Mouse (Mus musculus): ENCODE measurements around the gene Ninl. TPM values are rescaled to one million over a fixed set of nuclear protein-coding genes. Genes with fewer than 3 reads are reported as not detected.
A peak's percentile ranks its signal among the peaks of the same experiment; 100 is the strongest.

The Ninl gene
- 10 to 100 TPM in 1 of 2 experiments, 1 to 10 TPM in 1; 9.3 to 12.4 TPM for total RNA-seq (2021)

DNA sequence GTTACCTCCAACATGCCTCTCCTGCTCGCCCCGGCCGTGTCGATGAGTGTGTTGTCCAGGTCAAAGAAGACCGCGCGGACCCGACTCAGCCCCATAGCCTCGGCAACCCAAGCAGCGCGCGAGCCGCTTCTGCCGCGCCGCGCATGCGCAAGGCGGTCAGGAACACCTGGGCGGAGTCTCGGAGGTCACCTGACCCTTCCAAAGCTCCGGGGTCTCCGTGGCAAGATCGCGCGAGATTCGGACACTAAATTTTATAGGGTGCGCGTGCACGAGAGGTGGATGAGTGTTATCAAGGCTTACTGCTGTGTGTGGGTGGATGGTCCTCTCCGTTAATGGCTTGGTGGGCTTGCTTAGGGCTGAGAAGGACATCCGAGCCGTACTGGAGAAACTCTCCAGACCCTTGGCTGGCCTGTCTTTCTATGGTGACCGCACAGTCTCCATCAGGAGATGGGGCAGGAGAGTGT is at the start of gene Ninl, which contains the start of gene Nanp:
Gene Ninl (minus strand): TSS at position 151 of the 464 bp plus-strand sequence.
Gene Nanp (minus strand): TSS at position 167 of the 464 bp plus-strand sequence.
- intact Hi-C loops (cut with DNase I) = no loop called here
- DNase-seq = peak; percentile 96

DNA sequence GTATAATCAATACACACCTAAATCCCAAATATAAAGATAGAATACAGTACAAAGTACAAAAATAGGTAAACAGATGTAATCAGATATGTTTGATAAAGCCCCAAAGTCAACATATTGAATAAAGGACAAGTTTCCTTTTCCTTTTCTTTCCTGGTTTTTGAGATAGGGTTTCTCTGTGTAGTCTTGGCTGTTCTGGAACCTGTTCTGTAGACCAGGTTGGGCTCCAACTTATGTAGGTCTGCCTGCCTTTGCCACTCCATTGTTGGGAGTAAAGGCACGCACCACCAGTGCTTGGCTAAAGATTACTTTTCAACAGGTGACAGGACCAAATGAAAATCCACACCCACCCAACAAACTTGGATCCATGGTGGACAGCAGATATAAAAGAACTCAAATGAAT is 17.5 kb upstream of the Ninl start:
- intact Hi-C loops (cut with DNase I) = no loop called here
- DNase-seq = no peak

DNA sequence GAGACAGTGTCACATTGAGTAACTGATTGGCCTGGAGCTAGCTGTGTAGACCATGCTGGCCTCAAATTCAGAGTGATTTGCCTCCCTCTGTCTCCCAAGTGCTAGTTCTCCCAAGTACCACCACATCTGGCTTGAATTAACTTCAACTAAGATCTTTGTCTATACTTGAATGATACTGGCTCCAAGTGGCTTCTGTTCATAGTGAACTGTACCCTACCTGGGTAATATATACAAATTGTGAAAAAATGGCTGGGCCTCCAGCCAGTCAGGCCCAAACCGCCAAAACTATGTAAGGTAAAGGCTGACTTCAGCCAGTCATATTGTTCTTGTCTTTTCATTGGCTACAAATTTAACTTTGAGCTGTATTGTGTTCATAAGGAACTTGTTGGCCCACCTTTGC is 1.2 kb upstream of the Ninl start:
- no peak for DNase-seq
- intact Hi-C loops (cut with DNase I) = no loop called here

DNA sequence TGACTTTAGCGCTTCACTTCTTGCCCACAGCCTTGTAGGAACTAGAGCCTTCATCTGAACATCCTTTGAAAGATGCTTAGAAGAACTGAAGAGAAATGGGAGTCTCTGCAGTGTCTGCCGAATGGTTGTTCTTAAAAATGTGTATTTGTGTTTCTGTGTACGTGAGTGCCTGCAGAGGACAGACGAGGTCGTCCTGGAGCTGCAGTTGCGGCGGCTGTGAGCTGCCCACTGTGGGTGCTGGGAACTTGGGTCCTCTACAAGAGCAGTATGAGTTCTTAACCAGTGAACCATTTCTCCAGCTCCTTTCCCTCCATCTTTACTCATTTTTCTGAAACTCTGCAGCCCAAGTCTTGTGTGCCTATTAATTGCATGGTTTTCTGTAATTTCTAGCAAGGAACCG is 544 bp upstream of the Ninl start:
- DNase-seq = no peak

DNA sequence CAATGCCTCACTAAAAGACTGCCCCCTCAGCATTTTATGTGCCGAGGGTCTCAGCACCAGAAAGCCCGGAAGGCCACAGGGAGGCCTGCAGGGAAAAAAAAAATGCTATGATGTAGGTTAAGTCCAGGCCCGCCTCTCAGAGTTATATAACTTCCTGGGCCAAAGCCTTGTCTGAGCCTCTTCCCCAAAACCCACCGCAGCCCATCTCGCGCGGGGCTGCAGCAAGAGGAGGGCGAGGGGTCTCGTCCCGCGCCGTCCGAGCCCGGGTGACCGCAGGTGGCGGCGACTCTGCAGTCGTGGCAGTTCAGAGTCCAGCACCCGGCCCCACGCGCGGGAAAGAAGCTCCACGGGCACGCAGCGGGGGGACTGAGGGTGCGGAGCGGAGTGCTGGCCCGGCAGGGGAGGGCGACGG is 365 bp downstream of the Ninl start:
- no peak for DNase-seq
- intact Hi-C loops (cut with DNase I) = no loop called here

More for the DNA sequence above, 544 bp upstream of the Ninl start:
- intact Hi-C loops (cut with DNase I) = no loop called here

GRCm38 (mm10) chr2:151037876-151038552 is 1.2 kb downstream of the Ninl start:
- intact Hi-C loops (cut with DNase I) = no loop called here
- DNase-seq = no peak

DNA sequence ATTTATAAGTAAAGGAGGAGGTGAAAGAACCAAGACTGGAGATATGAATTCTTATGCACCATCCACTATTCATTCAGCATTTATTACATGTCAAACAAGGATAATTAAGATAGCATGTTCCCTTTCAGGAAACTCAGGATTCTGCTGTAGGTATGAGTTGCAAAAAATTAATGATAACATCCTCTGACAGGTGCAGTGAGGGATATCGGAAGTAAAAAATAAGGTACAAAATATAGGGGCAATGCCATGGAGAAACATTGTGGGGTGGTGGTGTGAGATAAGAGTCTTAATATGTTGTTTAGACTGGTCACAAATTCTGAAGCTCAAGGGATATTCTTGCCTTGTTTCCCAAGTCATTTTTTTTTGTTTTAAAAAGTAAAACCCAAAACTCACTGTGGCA is 1.9 kb downstream of the Ninl start:
- intact Hi-C loops (cut with DNase I) = no loop called here

DNA sequence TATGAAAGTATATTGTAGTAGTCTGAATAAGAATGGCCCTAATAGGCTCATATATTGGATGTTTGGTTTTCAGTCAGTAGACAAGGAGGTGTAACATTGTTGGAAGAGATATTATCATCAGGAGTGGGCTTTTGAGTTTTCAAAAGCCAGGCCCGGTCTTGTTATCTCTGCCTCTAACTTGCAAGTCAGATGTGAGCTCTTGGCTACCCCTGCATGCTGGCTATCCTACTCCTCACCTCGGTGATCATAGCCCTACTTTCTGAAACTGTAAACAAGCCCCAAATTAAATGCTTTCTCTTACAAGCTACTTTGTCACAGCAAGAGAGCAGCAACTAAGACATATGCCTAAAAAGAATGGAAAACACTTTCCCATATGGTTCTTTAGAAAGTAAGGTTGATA is 2.5 kb downstream of the Ninl start:
- DNase-seq = no peak
- intact Hi-C loops (cut with DNase I) = no loop called here

More for the DNA sequence above, 1.9 kb downstream of the Ninl start:
- DNase-seq = no peak

DNA sequence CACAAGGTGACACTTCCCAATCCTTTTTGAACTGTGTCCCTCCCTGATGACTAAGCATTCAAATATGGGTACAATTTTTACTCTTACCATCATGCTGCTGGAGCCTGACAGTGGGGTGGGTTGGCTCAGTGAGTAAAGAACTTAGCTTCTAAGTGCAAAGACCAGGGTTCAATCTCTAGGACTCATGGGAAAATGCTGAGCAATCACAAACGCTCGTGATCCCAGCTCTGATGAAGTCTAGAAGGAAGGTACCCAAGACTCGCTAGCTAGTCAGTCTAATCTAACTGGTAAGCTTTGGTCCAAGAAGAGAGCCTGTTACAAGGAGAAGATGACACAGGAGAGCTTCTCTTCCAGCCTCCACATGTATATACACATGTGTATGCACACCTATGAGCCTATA is 4.7 kb downstream of the Ninl start:
- DNase-seq = no peak
- intact Hi-C loops (cut with DNase I) = no loop called here

- DNase-seq = no peak
- intact Hi-C loops (cut with DNase I) = no loop called here
Observed at GRCm38 (mm10) chr2:151021158-151021557, 18.0 kb downstream of the Ninl start.

DNA sequence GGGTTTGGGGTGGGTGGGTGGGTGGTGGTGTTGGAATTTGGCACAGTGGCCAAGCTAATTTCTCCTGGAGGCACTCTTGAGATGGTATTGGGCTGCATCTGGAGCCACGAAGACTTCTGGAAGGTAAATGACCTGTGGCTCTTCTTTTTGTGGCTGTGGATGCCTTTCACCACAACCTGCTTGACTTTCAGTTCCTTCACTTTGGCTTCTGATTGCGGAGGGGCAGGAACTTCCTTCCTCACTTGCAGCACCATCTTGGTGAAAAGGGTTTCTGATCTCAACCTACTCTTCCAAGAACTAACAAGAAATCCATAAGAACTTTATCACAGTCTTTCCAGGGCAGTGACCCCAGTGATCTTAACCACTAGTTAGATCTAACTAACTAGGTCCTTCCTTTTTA is 23.9 kb downstream of the Ninl start:
- no peak for DNase-seq
- intact Hi-C loops (cut with DNase I) = no loop called here

DNA sequence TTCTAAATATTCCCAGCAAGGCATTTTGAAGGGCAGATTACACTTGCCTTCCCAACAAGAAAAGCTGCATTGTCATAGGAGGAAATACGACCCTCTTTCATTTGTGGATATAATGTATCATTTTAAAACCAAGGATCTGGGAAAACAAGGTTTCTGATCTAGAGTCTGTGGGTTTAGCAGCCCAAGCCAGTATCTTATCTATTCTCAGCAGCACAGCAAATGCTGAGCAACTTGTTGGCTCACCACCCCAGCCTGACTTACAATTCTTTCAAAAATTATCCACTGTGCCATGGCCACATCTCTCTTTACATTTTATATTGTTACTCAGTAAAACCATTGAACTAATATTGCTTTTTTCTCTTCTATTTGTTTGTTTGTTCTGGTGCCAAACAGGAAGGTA is 27.9 kb downstream of the Ninl start:
- DNase-seq = no peak
- intact Hi-C loops (cut with DNase I) = no loop called here

GRCm38 (mm10) chr2:151009515-151010085 is 29.6 kb downstream of the Ninl start:
- no peak for DNase-seq
- intact Hi-C loops (cut with DNase I) = loop anchor here (10.0 kb wide), 1 partner anchor 185 kb away; no protein-coding TSS in a partner anchor

GRCm38 (mm10) chr2:151008939-151009509 is 30.2 kb downstream of the Ninl start:
- intact Hi-C loops (cut with DNase I) = loop anchor here (10.0 kb wide), 1 partner anchor 184 kb away; no protein-coding TSS in a partner anchor

DNA sequence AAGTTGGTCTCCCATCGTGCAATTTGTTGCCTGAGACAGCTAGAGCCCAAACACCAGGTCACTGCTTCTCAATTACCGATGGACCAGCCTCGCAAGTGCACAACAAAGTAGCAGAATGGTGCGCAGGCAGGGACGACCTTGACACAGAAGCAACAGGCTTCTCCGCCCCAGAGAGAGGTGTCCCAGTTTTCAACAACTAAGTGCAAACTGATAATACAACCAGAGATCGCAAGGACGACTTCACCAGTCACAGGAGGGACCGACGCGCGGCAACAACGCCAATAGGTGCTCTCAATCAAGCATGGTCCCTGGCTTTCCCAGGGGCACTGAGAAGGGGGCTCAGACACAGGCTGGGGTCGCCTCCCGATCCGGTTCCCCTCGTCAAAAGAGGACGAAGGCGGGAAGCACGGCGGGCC is 30.7 kb downstream of the Ninl start:
- intact Hi-C loops (cut with DNase I) = loop anchor here (10.0 kb wide), 1 partner anchor 184 kb away; no protein-coding TSS in a partner anchor
- DNase-seq = no peak

More at GRCm38 (mm10) chr2:151008939-151009509, 30.2 kb downstream of the Ninl start:
- peak; percentile 73 for DNase-seq

DNA sequence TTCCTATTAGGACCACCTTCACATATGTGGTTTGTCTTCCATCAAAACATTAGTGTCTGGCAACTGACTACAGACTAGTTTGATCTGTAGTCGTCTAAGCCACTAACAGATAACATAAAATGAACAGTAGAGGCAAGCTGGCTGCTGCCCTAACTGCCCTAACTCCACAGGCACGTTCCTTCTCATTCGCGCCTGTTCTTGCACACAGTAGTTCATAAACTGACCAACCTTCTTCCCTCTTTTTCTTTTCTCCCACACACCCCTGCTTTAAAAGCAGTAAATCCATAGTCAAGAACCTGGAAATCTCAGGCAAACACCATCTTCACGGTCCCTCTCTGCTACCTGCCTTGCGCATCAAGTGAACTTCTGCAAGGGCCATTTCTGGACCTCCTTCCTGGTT is 31.2 kb downstream of the Ninl start:
- DNase-seq = no peak
- intact Hi-C loops (cut with DNase I) = loop anchor here (10.0 kb wide), 1 partner anchor 183 kb away; no protein-coding TSS in a partner anchor

DNA sequence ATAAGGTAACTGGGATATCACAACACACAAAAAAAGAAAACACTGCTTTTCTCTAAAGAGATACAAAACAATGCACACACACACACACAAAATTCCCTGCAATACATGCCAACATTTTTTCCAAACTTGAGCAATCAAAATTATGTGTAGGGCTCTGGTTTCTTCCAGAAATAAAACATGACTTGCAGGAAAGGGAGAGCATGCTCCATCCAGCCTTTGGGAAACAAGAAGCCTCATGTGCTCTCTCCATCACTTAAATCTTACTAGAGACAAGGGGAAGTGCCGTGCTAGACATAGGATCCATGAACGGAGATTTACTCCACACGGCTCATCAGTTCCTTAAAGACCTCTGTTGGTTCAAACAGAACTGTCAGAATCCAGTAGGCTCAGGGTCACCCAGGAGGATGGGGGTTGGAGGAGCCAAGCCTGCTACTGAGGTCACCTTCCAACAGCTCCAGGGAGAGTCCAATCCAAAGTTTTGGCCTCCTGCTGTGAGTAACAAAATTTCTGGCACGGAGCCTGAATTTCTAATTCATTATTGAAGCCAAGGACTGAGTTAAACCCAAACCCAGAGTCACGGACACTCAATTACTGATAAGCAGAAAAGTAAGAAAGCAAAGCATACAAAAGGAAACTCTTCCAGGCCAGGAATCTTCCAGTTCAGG is 32.8 kb downstream of the Ninl start:
- intact Hi-C loops (cut with DNase I) = loop anchor here (10.0 kb wide), 1 partner anchor 182 kb away; no protein-coding TSS in a partner anchor
- no peak for DNase-seq

DNA sequence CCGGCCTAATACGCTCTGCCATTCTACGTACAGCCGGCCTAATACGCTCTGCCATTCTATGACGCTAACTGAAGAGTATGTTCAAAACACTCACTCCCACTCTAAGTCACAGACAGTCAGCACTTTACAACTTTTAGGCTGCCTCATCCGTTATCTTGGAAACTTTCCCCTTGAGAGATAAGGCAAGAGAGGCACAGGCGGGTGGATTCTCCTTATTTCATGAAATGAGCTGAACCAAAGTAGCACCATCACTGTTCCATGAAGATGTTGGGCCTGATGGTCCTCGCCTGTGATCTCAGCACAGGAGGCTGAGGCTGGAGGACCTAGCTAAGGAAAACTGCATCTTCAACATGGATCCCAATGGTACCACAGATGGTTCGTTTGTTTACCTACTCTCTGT is 34.8 kb downstream of the Ninl start:
- intact Hi-C loops (cut with DNase I) = loop anchor here (10.0 kb wide), 1 partner anchor 180 kb away; no protein-coding TSS in a partner anchor
- no peak for DNase-seq

- DNase-seq = no peak
- intact Hi-C loops (cut with DNase I) = loop anchor here (10.0 kb wide), 1 partner anchor 179 kb away; no protein-coding TSS in a partner anchor
Observed at GRCm38 (mm10) chr2:151003796-151004195, 35.4 kb downstream of the Ninl start.

DNA sequence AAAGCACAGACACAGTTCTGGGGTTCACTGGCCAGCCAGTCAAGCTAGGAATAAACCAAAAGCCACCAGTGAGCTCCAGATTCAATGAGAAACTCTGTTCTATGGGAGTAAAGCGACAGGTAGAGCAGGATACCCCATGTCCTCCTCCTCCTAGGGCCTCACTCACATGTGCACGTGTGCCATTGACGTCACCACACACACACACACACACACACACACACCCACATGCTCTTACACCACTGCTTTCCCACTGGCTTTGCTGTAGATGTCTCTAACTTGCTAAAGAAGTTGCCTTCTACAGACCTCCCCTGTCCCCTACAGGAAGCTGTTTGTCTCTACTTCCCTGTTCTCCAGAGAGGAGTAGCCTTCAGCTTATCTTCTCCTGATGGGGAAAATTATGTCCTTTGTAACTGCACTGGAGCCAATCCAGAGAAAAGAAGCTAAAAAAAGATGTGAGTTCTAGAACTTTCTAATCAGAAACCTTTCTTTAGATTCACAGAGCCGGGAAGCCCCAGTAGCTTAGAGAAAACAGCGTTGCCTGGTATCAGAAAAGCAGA is 37.5 kb downstream of the Ninl start:
- intact Hi-C loops (cut with DNase I) = loop anchor here (10.0 kb wide), 1 partner anchor 177 kb away; no protein-coding TSS in a partner anchor
- DNase-seq = no peak

Measured in left cerebral cortex, postnatal 4 days (tissue).